Mouse (Mus musculus): ENCODE data around the gene Hspg2. TPM values are rescaled to one million over a fixed set of nuclear protein-coding genes. Genes with fewer than 3 reads are reported as not detected.
"Not testable (repeated sequence)": the region's sequence is repeated elsewhere in the genome, so short reads cannot be mapped to it uniquely, and the experiment has no call there.

Hspg2 gene
- total RNA-seq, 2 experiments from 2014 or later, result 4.2 to 4.3 TPM

DNA sequence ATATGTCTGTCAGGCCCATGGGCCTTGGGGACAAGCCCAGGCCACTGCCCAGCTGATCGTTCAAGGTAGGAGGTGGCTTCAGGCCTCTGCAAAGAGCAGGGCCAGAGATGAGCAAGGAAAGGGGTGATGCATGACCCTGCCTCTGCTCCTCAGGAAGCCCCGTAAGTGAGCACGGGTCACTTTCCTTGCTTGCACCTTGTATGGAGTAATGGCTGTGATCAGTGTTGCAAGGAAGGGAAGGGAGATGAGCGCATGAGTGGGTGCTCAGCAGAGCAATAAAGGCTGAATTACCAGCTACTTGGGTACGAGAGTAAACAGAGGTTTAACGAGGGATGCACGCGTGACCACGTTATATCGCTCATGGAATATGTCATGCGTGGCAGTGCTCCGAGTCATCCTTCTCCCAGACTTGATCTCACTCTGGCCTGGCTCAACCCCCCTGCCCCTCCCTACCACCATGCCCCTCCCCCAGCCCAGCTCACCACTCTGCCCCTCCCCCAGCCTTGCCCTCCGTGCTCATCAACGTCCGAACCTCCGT is 88.2 kb downstream of the Hspg2 start:
- DNase-seq (ENCODE audit: low spot score in 2 of 2), result no peak

DNA sequence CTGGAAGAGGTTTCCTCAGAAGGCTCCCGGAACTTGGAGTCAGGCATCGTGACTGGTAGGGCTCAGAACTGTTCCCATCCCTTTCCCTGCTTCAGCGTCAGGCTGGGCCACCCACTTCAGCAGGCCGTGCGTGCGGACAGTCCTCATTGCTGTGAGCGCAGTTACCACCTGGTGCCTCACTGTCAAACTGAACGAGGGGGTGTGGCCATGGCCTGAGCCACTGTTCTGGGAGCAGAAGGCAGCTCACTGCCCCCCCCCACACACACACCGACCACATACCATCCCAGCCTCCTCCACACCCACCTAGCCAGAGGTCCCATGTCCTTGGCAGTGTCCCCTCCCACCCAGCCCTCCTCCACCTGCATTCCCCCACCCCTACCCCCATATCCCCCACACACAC is 101.3 kb downstream of the Hspg2 start:
- no peak for DNase-seq (ENCODE audit: low spot score in 2 of 2)

GRCm38 (mm10) chr4:137574469-137574868 is 105.9 kb downstream of the Hspg2 start, which contains the start of gene Ldlrad2:
Gene Ldlrad2, minus strand, starts transcription at chr4:137574569.
- no peak for DNase-seq (ENCODE audit: low spot score in 2 of 2)

- DNase-seq (ENCODE audit: low spot score in 2 of 2), result no peak
Measured at GRCm38 (mm10) chr4:137577486-137577885, 108.9 kb downstream of the Hspg2 start.

DNA sequence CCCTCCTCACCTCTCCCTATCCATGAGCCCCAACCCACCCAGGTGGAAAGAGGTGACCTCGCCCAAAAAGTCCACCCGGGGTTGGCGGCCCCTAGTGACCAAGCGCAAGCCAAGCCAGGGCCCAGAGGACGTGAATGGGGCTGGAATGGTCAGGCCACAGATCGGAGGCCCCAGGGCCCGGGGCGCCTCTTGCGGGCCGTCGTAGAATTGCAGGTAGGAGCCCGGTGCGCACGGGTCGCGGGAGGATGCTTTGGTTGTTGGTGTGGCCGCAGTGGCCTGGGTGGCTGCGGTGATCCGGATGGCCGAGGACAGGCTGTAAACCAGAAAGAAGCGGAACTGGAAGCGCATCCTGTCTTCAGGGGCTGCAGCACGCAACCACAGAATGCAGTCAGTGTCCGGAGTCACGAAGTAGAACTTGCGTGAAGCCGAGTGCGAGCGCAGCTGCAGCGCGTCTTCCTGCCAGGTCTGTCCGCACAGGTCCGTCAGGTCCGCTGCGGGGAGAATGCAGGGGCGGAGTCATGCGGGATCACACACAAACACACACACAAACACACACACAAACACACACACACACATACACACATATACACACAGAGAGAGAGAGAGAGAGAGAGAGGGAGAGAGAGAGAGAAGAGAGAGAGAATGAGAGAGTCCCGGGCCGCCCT is 109.7 kb downstream of the Hspg2 start:
- peak; percentile 8 to 28 for DNase-seq (ENCODE audit: low spot score in 2 of 2)

- DNase-seq (ENCODE audit: low spot score in 2 of 2), result no peak
Measured at GRCm38 (mm10) chr4:137579789-137580188, 111.2 kb downstream of the Hspg2 start.

- DNase-seq (ENCODE audit: low spot score in 2 of 2), result no peak
Measured at GRCm38 (mm10) chr4:137580299-137580698, 111.7 kb downstream of the Hspg2 start.

DNA sequence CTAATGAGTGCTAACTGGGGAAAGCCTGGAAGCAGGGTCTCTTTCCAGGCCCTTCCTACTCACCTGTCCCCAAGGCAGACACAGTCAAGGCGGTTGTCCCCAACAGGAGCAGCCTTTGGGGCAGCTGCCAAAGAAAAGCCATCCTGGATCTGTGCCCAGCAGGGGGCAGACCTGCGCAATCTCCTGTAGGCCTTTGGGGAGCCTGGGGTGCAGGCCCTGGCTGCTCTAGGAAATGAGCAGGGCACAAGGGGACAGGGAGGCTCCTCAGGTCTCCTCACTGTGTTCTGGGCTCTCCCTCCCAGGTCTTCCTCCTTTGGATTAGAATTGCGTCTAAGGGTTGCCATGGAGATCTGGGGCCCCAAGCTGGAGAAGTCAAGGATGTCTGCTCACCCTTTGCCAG is 113.2 kb downstream of the Hspg2 start:
- DNase-seq (ENCODE audit: low spot score in 2 of 2), result no peak

GRCm38 (mm10) chr4:137589095-137589494 is 120.5 kb downstream of the Hspg2 start:
- not testable (repeated sequence) for DNase-seq (ENCODE audit: low spot score in 2 of 2)

- no peak for DNase-seq (ENCODE audit: low spot score in 2 of 2)
Measured at GRCm38 (mm10) chr4:137589586-137589985, 121.0 kb downstream of the Hspg2 start.

DNA sequence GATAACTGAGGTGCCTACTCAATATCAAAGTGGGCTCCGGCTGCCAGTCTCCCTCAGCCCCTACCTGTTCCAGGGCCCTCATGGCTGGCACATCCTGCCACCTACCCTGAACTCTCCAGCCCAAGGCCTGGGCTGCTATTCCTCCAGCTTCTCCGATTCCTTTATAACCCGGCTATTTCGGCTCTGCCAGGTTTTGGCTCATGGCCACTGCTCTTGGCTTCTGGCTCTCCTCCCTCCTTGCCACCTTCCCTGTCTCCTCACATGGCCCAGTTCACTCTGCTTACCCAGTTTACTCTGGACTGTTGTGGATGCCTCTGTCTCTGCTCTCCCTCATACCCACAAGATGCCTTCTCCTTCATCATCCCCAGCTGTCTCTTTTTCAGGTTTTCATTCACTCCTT is 122.4 kb downstream of the Hspg2 start:
- no peak for DNase-seq (ENCODE audit: low spot score in 2 of 2)

- DNase-seq (ENCODE audit: low spot score in 2 of 2), result peak; percentile 98 to 100
Measured at GRCm38 (mm10) chr4:137593601-137594495, 125.3 kb downstream of the Hspg2 start, which contains the start of gene Usp48. Gene Usp48, plus strand, starts transcription at chr4:137593755.

DNA sequence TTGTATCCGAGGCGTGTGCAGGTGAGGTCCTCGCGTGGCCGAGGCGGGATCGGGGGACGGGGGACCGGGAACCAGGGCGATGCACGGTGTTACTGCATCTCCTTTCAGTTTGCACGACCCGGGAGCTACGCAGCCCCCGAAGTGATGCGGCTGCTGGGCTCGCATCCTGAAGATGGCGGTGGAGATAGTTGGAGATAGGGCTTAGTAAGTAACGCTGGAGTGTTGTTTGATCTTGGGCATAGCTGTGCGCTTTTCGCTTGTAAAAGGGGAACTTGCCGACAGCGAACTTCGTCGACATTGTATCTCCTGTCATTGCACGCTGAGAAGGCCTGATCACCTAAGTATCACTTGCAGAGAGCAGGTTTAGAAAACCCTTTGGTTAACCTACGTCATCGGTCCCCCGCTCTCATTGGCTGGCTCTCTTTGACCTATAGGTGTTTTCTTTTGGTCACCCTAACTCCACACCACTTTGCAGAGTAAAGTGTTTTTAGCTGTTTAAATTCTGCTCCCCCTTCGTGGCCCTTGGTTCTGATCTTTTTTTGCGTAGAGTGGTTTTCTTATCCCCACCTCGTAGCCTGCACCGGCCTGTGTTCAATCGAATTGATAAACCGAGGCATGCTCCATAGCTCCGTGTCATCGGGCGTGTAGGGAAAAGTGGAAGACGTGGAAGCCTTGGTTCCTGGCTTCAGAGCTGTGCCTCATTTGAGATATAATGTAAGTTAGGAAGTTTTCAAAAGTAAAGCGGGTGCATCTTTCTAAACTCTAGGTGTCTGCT is 126.1 kb downstream of the Hspg2 start:
- DNase-seq (ENCODE audit: low spot score in 2 of 2), result peak; percentile 13 to 54

DNA sequence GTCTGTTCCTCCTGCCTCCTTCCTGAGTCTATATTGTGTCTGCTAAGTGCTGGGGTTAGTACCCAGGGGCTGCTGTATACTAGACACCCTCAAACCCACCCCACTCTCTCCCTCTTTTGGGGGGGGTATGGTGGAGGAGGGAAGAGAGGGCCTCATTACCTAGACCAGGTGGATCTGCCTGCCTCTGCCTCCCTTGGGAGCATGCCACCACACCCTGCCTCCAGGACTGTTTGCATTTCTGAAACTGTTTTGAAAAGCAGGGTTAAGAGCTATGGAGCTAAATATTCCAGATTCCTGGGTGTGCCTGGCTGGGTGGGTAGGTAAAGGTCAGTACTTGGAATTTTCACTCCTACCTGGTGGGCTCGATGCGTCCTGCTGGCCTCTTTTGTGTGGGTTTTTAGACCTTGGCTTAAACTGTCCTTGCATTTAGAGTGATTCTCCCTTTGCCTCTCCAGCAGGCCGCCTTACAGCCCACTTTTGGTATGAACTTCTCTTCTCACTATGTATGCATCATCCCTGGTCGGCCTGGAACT is 128.6 kb downstream of the Hspg2 start:
- DNase-seq (ENCODE audit: low spot score in 2 of 2), result no peak

DNA sequence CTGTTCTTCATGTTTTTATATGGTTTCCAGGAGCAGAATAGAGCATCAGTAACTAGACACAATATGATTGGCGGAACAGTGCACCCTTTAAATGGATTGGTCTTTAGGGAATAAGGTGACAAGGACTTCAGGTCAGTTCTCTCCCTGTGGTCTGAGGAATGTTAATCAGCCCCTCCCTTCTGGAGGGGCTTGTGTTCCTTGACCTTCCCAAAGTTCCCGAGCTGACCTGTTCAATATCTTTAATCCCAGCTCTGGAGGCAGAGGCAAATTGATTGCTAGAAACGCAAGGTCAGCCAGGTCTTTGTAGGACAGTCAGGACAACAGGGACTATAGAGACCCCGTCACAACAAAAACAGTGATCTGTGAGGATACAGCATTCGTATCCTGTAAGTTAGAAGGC is 130.0 kb downstream of the Hspg2 start:
- DNase-seq (ENCODE audit: low spot score in 2 of 2), result no peak

GRCm38 (mm10) chr4:137603449-137604171 is 135.0 kb downstream of the Hspg2 start:
- DNase-seq (ENCODE audit: low spot score in 2 of 2), result no peak

DNA sequence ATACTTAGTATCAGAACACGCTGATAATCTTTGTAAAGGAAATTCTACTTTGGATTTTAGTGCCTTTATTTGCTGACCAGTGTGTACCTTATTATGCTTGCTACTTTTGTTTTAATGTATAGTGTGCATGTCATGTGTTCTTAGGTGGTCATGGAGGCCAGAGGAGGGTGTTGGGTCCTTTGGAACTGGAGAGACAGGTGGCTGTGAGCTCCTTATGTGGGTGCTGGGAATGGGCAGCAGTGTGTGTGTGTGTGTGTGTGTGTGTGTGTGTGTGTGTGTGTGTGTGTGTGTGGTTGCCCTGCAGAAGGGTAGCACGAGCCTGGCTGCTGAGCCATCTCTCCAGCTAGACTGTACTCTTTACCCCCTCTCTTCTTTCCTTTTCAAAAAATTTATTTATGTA is 138.5 kb downstream of the Hspg2 start:
- DNase-seq (ENCODE audit: low spot score in 2 of 2), result no peak

GRCm38 (mm10) chr4:137609281-137609680 is 140.7 kb downstream of the Hspg2 start:
- DNase-seq (ENCODE audit: low spot score in 2 of 2), result no peak

- DNase-seq (ENCODE audit: low spot score in 2 of 2), result no peak
Measured at GRCm38 (mm10) chr4:137609702-137610101, 141.1 kb downstream of the Hspg2 start.

GRCm38 (mm10) chr4:137610256-137610655 is 141.7 kb downstream of the Hspg2 start:
- DNase-seq (ENCODE audit: low spot score in 2 of 2), result no peak

Data from layer of hippocampus, adult 18-20 months (tissue).